Mouse (Mus musculus): Measurements from ENCODE around the gene Taf13. TPM values are rescaled to one million over a fixed set of nuclear protein-coding genes. Genes with fewer than 3 reads are reported as not detected.

Taf13 gene
- polyA plus RNA-seq, 1 experiment: 28.4 TPM

DNA sequence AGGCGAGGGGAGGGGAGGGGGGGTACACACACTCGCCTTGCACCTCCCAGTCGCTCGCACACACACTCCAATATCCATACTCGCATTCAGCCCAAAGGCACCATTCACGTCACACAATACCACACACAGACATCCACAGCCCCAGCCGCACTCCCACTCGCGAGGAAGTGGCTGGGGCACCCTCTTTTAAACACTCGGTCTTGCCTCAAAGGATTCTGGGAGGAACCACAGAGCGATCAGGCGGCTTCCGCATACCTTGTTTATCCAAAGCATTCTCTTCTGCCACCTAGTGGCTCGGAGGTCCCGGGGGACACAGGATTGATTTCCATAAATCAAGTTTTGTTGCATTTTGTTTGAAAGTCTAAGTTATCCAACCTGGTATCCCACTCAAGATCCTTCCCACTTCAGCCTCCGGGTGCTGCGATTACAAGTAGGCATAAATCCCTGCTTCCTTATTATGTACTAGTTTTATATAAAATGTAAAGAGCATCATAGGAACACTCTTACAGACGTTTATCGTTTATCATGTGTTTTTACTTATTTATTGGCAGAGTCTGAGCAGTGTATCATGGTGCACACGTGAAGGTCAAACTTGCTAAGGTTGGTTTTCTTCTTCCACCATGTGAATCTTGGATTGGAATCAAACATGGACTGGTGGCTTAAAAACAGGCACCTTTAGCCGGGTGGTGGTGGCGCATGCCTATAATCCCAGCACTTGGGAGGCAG lies 16.7 kb upstream of the Taf13 start:
- TF ChIP-seq POLR2A (IDR thresholded peaks at IDR 0.05; ENCODE audit: insufficient read depth, low read length) (peak; percentile 100), EP300 (IDR thresholded peaks at IDR 0.05; ENCODE audit: insufficient read depth, low read depth, low read length) (0 out of 2 replicates have a peak, but pooled peaks have one; percentile 14), CTCF (IDR thresholded peaks at IDR 0.05; ENCODE audit: low read depth, low read length) (peak; percentile 65)
- H3K36me3 ChIP-seq (ENCODE audit: control insufficient read depth, insufficient read depth, low read length, poor library complexity, severe bottlenecking): peaks cover 7% of the 10 kb centered on the region
- H3K4me3 ChIP-seq (ENCODE audit: low read depth, low read length): peak overlapping the region; percentile 96
- no peaks in the 10 kb centered on the region for H3K9me3 ChIP-seq (replicated peaks; ENCODE audit: control insufficient read depth, insufficient read depth, low read length, poor library complexity, severe bottlenecking)
- H3K27me3 ChIP-seq (ENCODE audit: control insufficient read depth, insufficient read depth, low read length, poor library complexity, severe bottlenecking): no peaks in the 10 kb centered on the region
- peak overlapping the region; percentile 84 for H3K9ac ChIP-seq (ENCODE audit: low read depth, poor library complexity, severe bottlenecking)
- no peaks in the 10 kb centered on the region for H3K4me1 ChIP-seq (ENCODE audit: control insufficient read depth, insufficient read depth, low read length)
- H3K27ac ChIP-seq (ENCODE audit: insufficient read depth, low read length): no peak overlapping the region

- Histone ChIP-seq H3K27ac (ENCODE audit: insufficient read depth, low read length) (no peak overlapping the region), H3K4me1 (ENCODE audit: control insufficient read depth, insufficient read depth, low read length) (no peaks in the 10 kb centered on the region), H3K27me3 (ENCODE audit: control insufficient read depth, insufficient read depth, low read length, poor library complexity, severe bottlenecking) (no peaks in the 10 kb centered on the region), H3K4me3 (ENCODE audit: low read depth, low read length) (no peak overlapping the region), H3K9me3 (replicated peaks; ENCODE audit: control insufficient read depth, insufficient read depth, low read length, poor library complexity, severe bottlenecking) (no peaks in the 10 kb centered on the region), H3K36me3 (ENCODE audit: control insufficient read depth, insufficient read depth, low read length, poor library complexity, severe bottlenecking) (peaks cover 7% of the 10 kb centered on the region), H3K9ac (ENCODE audit: low read depth, poor library complexity, severe bottlenecking) (no peak overlapping the region)
- no peak for TF ChIP-seq EP300 (IDR thresholded peaks at IDR 0.05; ENCODE audit: insufficient read depth, low read depth, low read length)
- no peak for TF ChIP-seq CTCF (IDR thresholded peaks at IDR 0.05; ENCODE audit: low read depth, low read length)
These were observed 13.6 kb upstream of the Taf13 start for GRCm38 (mm10) chr3:108557888-108558287.

DNA sequence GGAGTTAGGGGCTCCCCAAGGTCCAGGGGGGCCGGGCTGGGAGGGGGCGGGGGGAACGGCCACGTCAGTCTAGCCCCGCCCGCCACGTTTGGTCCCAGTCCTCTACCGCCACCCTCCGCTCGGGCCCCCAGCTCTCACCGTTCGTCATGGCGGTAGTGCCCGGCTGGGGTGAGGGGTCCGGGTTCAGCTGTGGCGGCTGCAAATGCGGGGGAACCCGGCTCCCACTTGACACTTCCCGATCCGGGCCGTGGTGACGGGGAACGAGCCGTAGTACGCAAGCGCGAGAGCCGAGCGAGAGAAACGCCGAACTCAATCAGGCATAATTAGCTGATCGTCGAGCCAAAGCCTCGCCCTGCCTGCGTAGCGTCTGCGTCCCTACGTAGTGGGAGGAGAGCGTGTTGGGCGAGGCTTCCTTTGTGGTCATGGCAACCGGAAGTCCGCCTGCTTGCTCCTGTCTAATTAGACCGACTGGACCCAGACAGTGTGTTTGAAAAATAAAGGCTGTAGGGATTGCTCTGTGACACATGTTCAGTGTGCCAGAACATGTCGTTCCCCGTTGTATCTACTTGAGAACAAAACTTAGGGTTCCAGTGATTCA lies 9.3 kb upstream of the Taf13 start, which contains the start of gene Tmem167b:
Gene Tmem167b (minus strand): TSS at position 334 of the 598 bp plus-strand sequence.
- H3K27me3 ChIP-seq (ENCODE audit: control insufficient read depth, insufficient read depth, low read length, poor library complexity, severe bottlenecking): no peaks in the 10 kb centered on the region
- peak within 1 kb of the TSS; percentile 24; the same call in 1 of the 2 replicates for H3K27ac ChIP-seq (ENCODE audit: insufficient read depth, low read length)
- H3K4me1 ChIP-seq (ENCODE audit: control insufficient read depth, insufficient read depth, low read length): no peaks in the 10 kb centered on the region
- peaks cover 7% of the 10 kb centered on the region for H3K36me3 ChIP-seq (ENCODE audit: control insufficient read depth, insufficient read depth, low read length, poor library complexity, severe bottlenecking)
- no peaks in the 10 kb centered on the region for H3K9me3 ChIP-seq (replicated peaks; ENCODE audit: control insufficient read depth, insufficient read depth, low read length, poor library complexity, severe bottlenecking)
- H3K9ac ChIP-seq (ENCODE audit: low read depth, poor library complexity, severe bottlenecking): peak within 1 kb of the TSS; percentile 87
- TF ChIP-seq EP300 (IDR thresholded peaks at IDR 0.05; ENCODE audit: insufficient read depth, low read depth, low read length): peak; percentile 85
- TF ChIP-seq CTCF (IDR thresholded peaks at IDR 0.05; ENCODE audit: low read depth, low read length): no peak
- H3K4me3 ChIP-seq (ENCODE audit: low read depth, low read length): peak within 1 kb of the TSS; percentile 86

DNA sequence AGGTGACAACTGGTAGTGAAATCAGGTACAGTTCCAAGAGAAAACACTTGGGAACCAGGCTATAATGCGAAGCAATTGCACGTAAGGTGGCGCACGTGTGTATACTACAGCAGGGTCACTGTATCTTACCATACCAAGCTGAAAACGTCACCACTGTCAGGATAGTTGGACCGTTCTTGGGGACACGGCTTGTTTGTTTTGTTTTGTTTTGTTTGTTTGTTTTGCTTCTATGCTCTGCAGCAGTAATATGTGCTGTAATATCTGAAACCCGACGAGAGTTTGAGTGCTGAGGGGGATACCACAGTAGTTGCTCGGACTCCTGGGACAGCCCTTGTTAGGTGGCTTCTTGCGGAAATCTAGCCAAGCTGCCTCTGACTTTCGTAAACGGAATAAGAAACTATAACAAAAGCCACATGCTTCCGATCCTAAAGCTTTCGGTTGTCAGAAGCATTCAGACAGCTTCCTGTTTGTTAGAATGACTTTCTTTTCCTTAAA lies 8.7 kb upstream of the Taf13 start:
- Histone ChIP-seq H3K36me3 (ENCODE audit: control insufficient read depth, insufficient read depth, low read length, poor library complexity, severe bottlenecking) (peaks cover 7% of the 10 kb centered on the region), H3K27me3 (ENCODE audit: control insufficient read depth, insufficient read depth, low read length, poor library complexity, severe bottlenecking) (no peaks in the 10 kb centered on the region), H3K4me1 (ENCODE audit: control insufficient read depth, insufficient read depth, low read length) (no peaks in the 10 kb centered on the region), H3K9me3 (replicated peaks; ENCODE audit: control insufficient read depth, insufficient read depth, low read length, poor library complexity, severe bottlenecking) (no peaks in the 10 kb centered on the region), H3K4me3 (ENCODE audit: low read depth, low read length) (peak overlapping the region; percentile 41), H3K27ac (ENCODE audit: insufficient read depth, low read length) (peak overlapping the region; percentile 24; the same call in 1 of the 2 replicates), H3K9ac (ENCODE audit: low read depth, poor library complexity, severe bottlenecking) (peak overlapping the region; percentile 56)
- TF ChIP-seq CTCF (IDR thresholded peaks at IDR 0.05; ENCODE audit: low read depth, low read length): no peak
- TF ChIP-seq EP300 (IDR thresholded peaks at IDR 0.05; ENCODE audit: insufficient read depth, low read depth, low read length): no peak
- TF ChIP-seq POLR2A (IDR thresholded peaks at IDR 0.05; ENCODE audit: insufficient read depth, low read length): no peak

DNA sequence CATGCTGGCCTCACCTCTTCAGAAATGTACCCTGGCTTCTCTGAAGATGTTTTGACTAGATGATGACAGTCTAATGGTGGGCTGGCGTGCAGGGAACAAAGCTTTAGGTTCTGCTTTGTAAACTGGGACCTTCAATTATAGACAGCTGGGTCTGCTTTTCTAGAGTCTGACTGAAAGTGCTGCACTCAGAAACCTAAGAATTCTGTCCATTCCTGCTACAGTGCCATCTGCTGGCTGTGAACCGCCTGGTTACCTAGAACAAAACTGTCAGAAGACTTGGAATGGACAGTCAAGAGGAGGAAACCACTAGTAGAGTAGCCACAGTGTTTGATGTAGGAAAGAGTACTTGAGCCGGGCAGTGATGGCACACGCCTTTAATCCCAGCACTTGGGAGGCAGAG lies 8.2 kb upstream of the Taf13 start:
- H3K9me3 ChIP-seq (replicated peaks; ENCODE audit: control insufficient read depth, insufficient read depth, low read length, poor library complexity, severe bottlenecking): no peaks in the 10 kb centered on the region
- H3K27me3 ChIP-seq (ENCODE audit: control insufficient read depth, insufficient read depth, low read length, poor library complexity, severe bottlenecking): no peaks in the 10 kb centered on the region
- no peaks in the 10 kb centered on the region for H3K4me1 ChIP-seq (ENCODE audit: control insufficient read depth, insufficient read depth, low read length)
- no peak overlapping the region for H3K27ac ChIP-seq (ENCODE audit: insufficient read depth, low read length)
- TF ChIP-seq CTCF (IDR thresholded peaks at IDR 0.05; ENCODE audit: low read depth, low read length): peak; percentile 37
- TF ChIP-seq EP300 (IDR thresholded peaks at IDR 0.05; ENCODE audit: insufficient read depth, low read depth, low read length): no peak
- no peak overlapping the region; the same call in 1 of the 2 replicates for H3K4me3 ChIP-seq (ENCODE audit: low read depth, low read length)
- H3K36me3 ChIP-seq (ENCODE audit: control insufficient read depth, insufficient read depth, low read length, poor library complexity, severe bottlenecking): peaks cover 7% of the 10 kb centered on the region
- H3K9ac ChIP-seq (ENCODE audit: low read depth, poor library complexity, severe bottlenecking): peak overlapping the region; percentile 56
